ENCODE assay signal across 9 mouse cellular contexts in the genomic region with DNA sequence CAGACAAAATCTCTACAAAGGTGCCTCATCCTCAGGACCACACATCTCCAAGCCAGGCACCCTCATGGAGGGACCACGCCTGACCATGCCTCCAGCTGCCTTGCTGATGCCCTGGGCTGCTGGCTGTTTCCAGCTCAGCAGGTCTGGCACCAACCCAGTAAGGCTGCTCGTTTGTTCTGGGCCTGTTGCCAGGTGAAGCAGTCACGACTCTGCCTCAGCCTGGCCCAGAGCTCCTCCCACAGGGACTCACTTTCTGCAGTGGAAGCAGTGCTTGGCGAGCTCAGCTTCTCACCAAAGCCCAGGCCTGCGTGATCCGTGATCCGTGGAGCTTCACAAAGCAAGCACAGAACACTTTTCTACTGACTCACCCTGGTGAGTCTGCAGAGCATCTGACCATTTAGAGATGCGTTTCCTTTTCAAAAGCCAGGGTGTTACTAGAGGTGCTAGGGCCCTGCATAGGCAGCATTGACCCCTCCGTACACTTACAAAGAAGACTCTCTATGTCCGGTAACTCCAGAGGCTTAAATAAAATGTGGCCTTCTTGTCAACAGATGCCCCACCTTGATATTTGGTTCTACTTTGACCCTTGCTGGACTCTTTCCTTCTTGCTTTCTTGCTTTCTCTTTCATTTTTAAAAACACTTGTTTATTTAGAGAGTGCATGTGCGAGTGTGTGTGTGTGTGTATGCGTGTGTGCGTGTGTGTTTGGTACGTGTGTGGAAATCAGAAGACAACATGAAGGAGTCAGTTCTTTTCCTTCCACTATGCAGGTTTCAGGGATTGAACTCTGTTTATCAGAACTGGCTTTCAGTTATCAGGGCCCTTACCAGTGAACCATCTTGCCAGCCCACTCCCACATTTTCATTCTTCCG. TPM values are rescaled to one million over a fixed set of nuclear protein-coding genes. Genes with fewer than 3 reads are reported as not detected.
DNase-seq lines count a peak whose midpoint lies in the region; ATAC-seq and TF ChIP-seq lines count a peak whose summit lies in the region.
"Had no signal": no experiment of that assay in that cellular context is flagged by ENCODE, and none has a peak within 500 bp of the region (broad histone marks: within the 10 kb centered on the region; RNA-seq: fewer than 3 reads in every experiment).

No protein-coding gene starts in this region.

- 0 out of 2 replicates have a peak, but pooled peaks have one; percentile 42 for TF ChIP-seq EP300 in heart, adult 2 months (IDR thresholded peaks at IDR 0.05; ENCODE audit: insufficient read depth, low read depth, low read length)

- H3K9me3 ChIP-seq in midbrain, embryonic 11.5 days (ENCODE audit: control insufficient read depth, low read length) = no peaks in the 10 kb centered on the region
- H3K9me3 ChIP-seq in midbrain, embryonic 10.5 days (replicated peaks) = no peaks in the 10 kb centered on the region
- no peaks in the 10 kb centered on the region for H3K9me3 ChIP-seq in midbrain, postnatal 0 days (ENCODE audit: low read length)
- H3K9me3 ChIP-seq in stomach, embryonic 15.5 days = no peaks in the 10 kb centered on the region
- H3K9me3 ChIP-seq: G1E had no signal

- TF ChIP-seq CTCF in heart, adult 2 months (IDR thresholded peaks at IDR 0.05) = 0 out of 2 replicates have a peak, but pooled peaks have one; percentile 3
- TF ChIP-seq CTCF in midbrain, postnatal 0 days (IDR thresholded peaks at IDR 0.05) = no peak

- no peak overlapping the region for H3K9ac ChIP-seq in midbrain, embryonic 11.5 days (ENCODE audit: low read length)
- no peak overlapping the region for H3K9ac ChIP-seq in heart, adult 2 months (ENCODE audit: low read depth, low read length)
- H3K9ac ChIP-seq in midbrain, postnatal 0 days (replicated peaks; ENCODE audit: low read length, poor library complexity, severe bottlenecking) = no peak overlapping the region
- H3K9ac ChIP-seq in stomach, embryonic 15.5 days = no peak overlapping the region

- intact Hi-C loops in heart, adult 2 months (cut with DNase I) = no loop called here
- intact Hi-C loops in left cerebral cortex, postnatal 14 days (cut with DNase I) = no loop called here

- H3K4me2 ChIP-seq in midbrain, embryonic 11.5 days = no peak overlapping the region
- no peak overlapping the region for H3K4me2 ChIP-seq in midbrain, postnatal 0 days (ENCODE audit: low read depth, low read length, poor library complexity, severe bottlenecking)
- H3K4me2 ChIP-seq in stomach, embryonic 15.5 days = peak overlapping the region; percentile 21; the same call in 1 of the 2 replicates

- WGBS in midbrain, embryonic 11.5 days = 79% methylated on average over 15 of the region's 15 CpGs
- WGBS in midbrain, embryonic 10.5 days = 82% methylated on average over 15 of the region's 15 CpGs
- 31% methylated on average over 15 of the region's 15 CpGs for WGBS in heart, adult 2 months
- WGBS in midbrain, postnatal 0 days = 65% methylated on average over 15 of the region's 15 CpGs
- WGBS in stomach, embryonic 15.5 days = 46% methylated on average over 15 of the region's 15 CpGs

- no peak for DNase-seq in midbrain, embryonic 11.5 days (ENCODE audit: low spot score, missing footprints)
- DNase-seq in midbrain, embryonic 10.5 days (ENCODE audit: low spot score) = no peak
- DNase-seq in heart, adult 2 months = peak; percentile 87 to 91
- peak; percentile 95 for DNase-seq in kidney, adult 11 months
- peak; percentile 92 to 96 for DNase-seq in left cerebral cortex, postnatal 14 days (ENCODE audit: low spot score in 2 of 2)
- DNase-seq in midbrain, postnatal 0 days (ENCODE audit: low spot score) = peak; percentile 93

- ATAC-seq in midbrain, embryonic 11.5 days (ENCODE audit: low FRiP score) = peak; percentile 54
- ATAC-seq in common myeloid progenitor, adult 5-6 weeks (replicated peaks; ENCODE audit: low read depth, poor library complexity, severe bottlenecking) = peak; percentile 77
- ATAC-seq in midbrain, postnatal 0 days (ENCODE audit: low FRiP score) = peak; percentile 88
- ATAC-seq in stomach, embryonic 15.5 days (ENCODE audit: insufficient read depth, low FRiP score, low read depth) = peak; percentile 95

- H3K4me3 ChIP-seq in midbrain, embryonic 11.5 days (ENCODE audit: low read depth, low read length) = no peak overlapping the region
- no peak overlapping the region for H3K4me3 ChIP-seq in midbrain, embryonic 10.5 days
- peak overlapping the region; percentile 5; the same call in 1 of the 2 replicates for H3K4me3 ChIP-seq in heart, adult 2 months
- no peak overlapping the region for H3K4me3 ChIP-seq in midbrain, postnatal 0 days (ENCODE audit: low read depth, low read length)
- no peak overlapping the region for H3K4me3 ChIP-seq in stomach, embryonic 15.5 days (replicated peaks)

- no peaks in the 10 kb centered on the region for H3K27me3 ChIP-seq in midbrain, embryonic 11.5 days (ENCODE audit: control insufficient read depth, insufficient read depth, low read length)
- no peaks in the 10 kb centered on the region for H3K27me3 ChIP-seq in midbrain, embryonic 10.5 days (ENCODE audit: low read depth, poor library complexity, severe bottlenecking)
- no peaks in the 10 kb centered on the region for H3K27me3 ChIP-seq in heart, adult 2 months (ENCODE audit: control insufficient read depth, insufficient read depth, low read length)
- no peaks in the 10 kb centered on the region for H3K27me3 ChIP-seq in midbrain, postnatal 0 days (ENCODE audit: insufficient read depth, low read length)
- H3K27me3 ChIP-seq in stomach, embryonic 15.5 days (replicated peaks) = no peaks in the 10 kb centered on the region

- peaks cover 42% of the 10 kb centered on the region for H3K36me3 ChIP-seq in midbrain, embryonic 11.5 days (ENCODE audit: control insufficient read depth, insufficient read depth, low read length)
- peaks cover 100% of the 10 kb centered on the region for H3K36me3 ChIP-seq in midbrain, embryonic 10.5 days
- no peaks in the 10 kb centered on the region for H3K36me3 ChIP-seq in heart, adult 2 months (ENCODE audit: control insufficient read depth, insufficient read depth, low read length)
- H3K36me3 ChIP-seq in midbrain, postnatal 0 days (ENCODE audit: insufficient read depth, low read length) = peaks cover 46% of the 10 kb centered on the region
- H3K36me3 ChIP-seq in stomach, embryonic 15.5 days = no peaks in the 10 kb centered on the region; the same call in 1 of the 2 replicates
- H3K36me3 ChIP-seq: G1E had no signal

- no peak overlapping the region for H3K27ac ChIP-seq in midbrain, embryonic 11.5 days (ENCODE audit: low read depth, low read length)
- H3K27ac ChIP-seq in midbrain, embryonic 10.5 days (replicated peaks) = no peak overlapping the region
- peak overlapping the region; percentile 64 for H3K27ac ChIP-seq in heart, adult 2 months
- H3K27ac ChIP-seq in midbrain, postnatal 0 days (ENCODE audit: low read depth, low read length) = peak overlapping the region; percentile 21; the same call in 1 of the 2 replicates
- peak overlapping the region; percentile 86 for H3K27ac ChIP-seq in stomach, embryonic 15.5 days

- TF ChIP-seq POLR2A in heart, adult 2 months (IDR thresholded peaks at IDR 0.05; ENCODE audit: insufficient read depth, low read depth, low read length) = peak; percentile 45; the same call in 1 of the 2 replicates

- no peaks in the 10 kb centered on the region for H3K4me1 ChIP-seq in midbrain, embryonic 11.5 days (ENCODE audit: control insufficient read depth, insufficient read depth, low read length)
- H3K4me1 ChIP-seq in midbrain, embryonic 10.5 days = 0 out of 2 replicates have a peak, but pooled peaks cover 3% of the 10 kb centered on the region
- peaks cover 3% of the 10 kb centered on the region for H3K4me1 ChIP-seq in heart, adult 2 months (ENCODE audit: control insufficient read depth, insufficient read depth, low read length)
- H3K4me1 ChIP-seq in midbrain, postnatal 0 days (ENCODE audit: insufficient read depth, low read length) = no peaks in the 10 kb centered on the region
- peaks cover 13% of the 10 kb centered on the region for H3K4me1 ChIP-seq in stomach, embryonic 15.5 days

- no peaks in the 10 kb centered on the region for H3K79me2 ChIP-seq in heart, adult 2 months (replicated peaks; ENCODE audit: control insufficient read depth, insufficient read depth, low read length)

RNA-seq across cellular contexts. Expression of gene Mpeg1, which starts 15.0 kb away (rescaled TPM):
- polyA plus RNA-seq in midbrain, embryonic 11.5 days (2014; fragmentation: Nextera tagmentation; extraction: Ambion mirVana) = 0.90 and 1.1 TPM in 2 replicates
- polyA plus RNA-seq in midbrain, embryonic 10.5 days (2016; fragmentation: Nextera tagmentation; extraction: Ambion mirVana) = 0.19 and 0.40 TPM in 2 replicates
- total RNA-seq in common myeloid progenitor, adult 5-6 weeks (2017) = 27.4 and 39.1 TPM in 2 replicates
- total RNA-seq in heart, adult 2 months (2021) = 1 to 10 TPM; 7.4 to 8.0 TPM
- 3.5 and 4.3 TPM in 2 replicates for polyA plus RNA-seq in heart, adult 2 months (2012; rRNA removed)
- 1 to 10 TPM; 5.0 to 6.2 TPM for total RNA-seq in left cerebral cortex, postnatal 14 days (2021)
- total RNA-seq in midbrain, postnatal 0 days (2014; rRNA removed) = 2.7 and 4.2 TPM in 2 replicates
- polyA plus RNA-seq in midbrain, postnatal 0 days (2015; fragmentation: Nextera tagmentation; extraction: Ambion mirVana) = 0.83 and 0.88 TPM in 2 replicates
- polyA plus RNA-seq in stomach, embryonic 15.5 days (2015; fragmentation: Nextera tagmentation; extraction: Ambion mirVana) = 1.2 and 1.3 TPM in 2 replicates
- polyA plus RNA-seq: G1E had no signal

RNA-seq across cellular contexts. Expression of gene Dtx4, which starts 25.6 kb away (rescaled TPM):
- 62.0 and 64.3 TPM in 2 replicates for polyA plus RNA-seq in midbrain, embryonic 11.5 days (2014; fragmentation: Nextera tagmentation; extraction: Ambion mirVana)
- polyA plus RNA-seq in midbrain, embryonic 10.5 days (2016; fragmentation: Nextera tagmentation; extraction: Ambion mirVana) = 54.9 and 59.2 TPM in 2 replicates
- total RNA-seq in common myeloid progenitor, adult 5-6 weeks (2017) = 11.4 and 14.4 TPM in 2 replicates
- 1 to 10 TPM; 5.7 to 6.2 TPM for total RNA-seq in heart, adult 2 months (2021)
- polyA plus RNA-seq in heart, adult 2 months (2012; rRNA removed) = 3.7 and 5.0 TPM in 2 replicates
- total RNA-seq in left cerebral cortex, postnatal 14 days (2021) = 10 to 100 TPM; 46.5 to 52.1 TPM
- total RNA-seq in midbrain, postnatal 0 days (2014; rRNA removed) = 57.5 and 63.1 TPM in 2 replicates
- 24.3 and 26.3 TPM in 2 replicates for polyA plus RNA-seq in midbrain, postnatal 0 days (2015; fragmentation: Nextera tagmentation; extraction: Ambion mirVana)
- polyA plus RNA-seq in stomach, embryonic 15.5 days (2015; fragmentation: Nextera tagmentation; extraction: Ambion mirVana) = 14.7 and 18.6 TPM in 2 replicates
- polyA plus RNA-seq: G1E had no signal

RNA-seq across cellular contexts. Expression of gene Pfpl, which starts 47.9 kb away (rescaled TPM):
- not detected in 2 replicates for polyA plus RNA-seq in midbrain, embryonic 11.5 days (2014; fragmentation: Nextera tagmentation; extraction: Ambion mirVana)
- not detected in 2 replicates for polyA plus RNA-seq in midbrain, embryonic 10.5 days (2016; fragmentation: Nextera tagmentation; extraction: Ambion mirVana)
- not detected in 2 replicates for total RNA-seq in common myeloid progenitor, adult 5-6 weeks (2017)
- total RNA-seq in heart, adult 2 months (2021) = not detected
- not detected in 2 replicates for polyA plus RNA-seq in heart, adult 2 months (2012; rRNA removed)
- total RNA-seq in left cerebral cortex, postnatal 14 days (2021) = not detected
- total RNA-seq in midbrain, postnatal 0 days (2014; rRNA removed) = not detected in 2 replicates
- not detected in 2 replicates for polyA plus RNA-seq in midbrain, postnatal 0 days (2015; fragmentation: Nextera tagmentation; extraction: Ambion mirVana)
- not detected in 2 replicates for polyA plus RNA-seq in stomach, embryonic 15.5 days (2015; fragmentation: Nextera tagmentation; extraction: Ambion mirVana)
- polyA plus RNA-seq: G1E had no signal

RNA-seq across cellular contexts. Expression of gene Olfr1441, which starts 58.4 kb away (rescaled TPM):
- not detected in 2 replicates for polyA plus RNA-seq in midbrain, embryonic 11.5 days (2014; fragmentation: Nextera tagmentation; extraction: Ambion mirVana)
- polyA plus RNA-seq in midbrain, embryonic 10.5 days (2016; fragmentation: Nextera tagmentation; extraction: Ambion mirVana) = not detected in 2 replicates
- not detected in 2 replicates for total RNA-seq in common myeloid progenitor, adult 5-6 weeks (2017)
- total RNA-seq in heart, adult 2 months (2021) = not detected
- not detected in 2 replicates for polyA plus RNA-seq in heart, adult 2 months (2012; rRNA removed)
- total RNA-seq in left cerebral cortex, postnatal 14 days (2021) = not detected
- total RNA-seq in midbrain, postnatal 0 days (2014; rRNA removed) = not detected in 2 replicates
- polyA plus RNA-seq in midbrain, postnatal 0 days (2015; fragmentation: Nextera tagmentation; extraction: Ambion mirVana) = not detected in 2 replicates
- not detected in 2 replicates for polyA plus RNA-seq in stomach, embryonic 15.5 days (2015; fragmentation: Nextera tagmentation; extraction: Ambion mirVana)
- polyA plus RNA-seq: G1E had no signal

Comparison
In these comparisons a context has a peak if more than half of its experiments do, and no peak if none do; other contexts are left out.
1. DNase-seq: peak in heart, adult 2 months (2 of 2), kidney, adult 11 months (single experiment), left cerebral cortex, postnatal 14 days (2 of 2) and midbrain, postnatal 0 days (single experiment); none in midbrain, embryonic 11.5 days (single experiment) and midbrain, embryonic 10.5 days (single experiment).
2. H3K27ac ChIP-seq: peak in heart, adult 2 months (single experiment), midbrain, postnatal 0 days (single experiment) and stomach, embryonic 15.5 days (single experiment); none in midbrain, embryonic 11.5 days (single experiment) and midbrain, embryonic 10.5 days (single experiment).
3. Peak in every context shown above with its lines, with median percentiles within 50 percentile points of each other: ATAC-seq.